Mouse (Mus musculus) right cerebral cortex, postnatal 25 days (tissue): Measurements from ENCODE around the gene Ppp1r12b.

Source experiments
- DNase-seq: peaks from one replicate; pipeline ENCODE4 v3.0.0; 2022

The Ppp1r12b gene

GRCm38 (mm10) chr1:134955637-134956176 is at the start of gene Ppp1r12b:
TSS of gene Ppp1r12b (minus strand) at chr1:134955942.
- peak; percentile 96 for DNase-seq

DNA sequence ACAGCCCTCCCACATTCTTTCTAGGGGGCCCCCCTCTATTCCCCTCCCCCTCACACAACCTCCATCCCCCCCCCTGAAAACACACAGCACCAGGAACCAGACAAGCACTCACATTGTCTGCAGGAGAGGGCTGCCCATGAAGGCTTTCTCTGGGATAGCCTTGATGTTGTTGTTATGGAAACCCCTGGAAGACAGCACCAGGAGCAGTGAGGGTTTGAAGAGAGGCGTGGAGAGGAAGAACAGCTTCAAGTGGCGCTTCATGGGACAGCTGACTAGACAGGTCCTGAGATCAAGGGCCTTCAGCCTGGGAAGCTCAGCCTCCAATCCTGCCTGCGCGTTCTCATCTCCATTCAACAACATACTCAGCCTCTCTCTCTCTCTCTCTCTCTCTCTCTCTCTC is 47.6 kb upstream of the Ppp1r12b start:
- DNase-seq = no peak

- DNase-seq = no peak
Observed at GRCm38 (mm10) chr1:135000527-135000926, 44.8 kb upstream of the Ppp1r12b start.

GRCm38 (mm10) chr1:134998231-134998630 is 42.5 kb upstream of the Ppp1r12b start:
- DNase-seq = no peak

DNA sequence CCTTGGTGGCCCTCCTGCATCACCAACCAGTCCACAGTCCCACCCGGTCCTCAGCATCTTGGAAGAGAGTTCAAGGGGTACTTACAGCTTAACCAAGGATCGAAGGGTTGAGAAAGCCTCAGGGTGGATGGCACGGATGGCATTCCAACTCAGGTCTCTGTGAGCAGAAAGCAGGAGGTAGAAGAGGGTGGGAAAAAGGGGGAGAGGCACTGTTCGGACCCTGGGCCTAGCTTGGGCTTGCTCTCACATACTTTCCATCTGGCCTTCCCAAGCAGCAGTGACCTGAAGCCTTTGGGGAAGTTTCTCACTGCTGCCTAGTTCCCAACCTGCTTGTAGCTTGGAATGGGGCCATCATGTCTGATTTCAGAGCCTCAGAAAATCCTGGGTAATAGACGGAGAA is 41.8 kb upstream of the Ppp1r12b start:
- DNase-seq = no peak

DNA sequence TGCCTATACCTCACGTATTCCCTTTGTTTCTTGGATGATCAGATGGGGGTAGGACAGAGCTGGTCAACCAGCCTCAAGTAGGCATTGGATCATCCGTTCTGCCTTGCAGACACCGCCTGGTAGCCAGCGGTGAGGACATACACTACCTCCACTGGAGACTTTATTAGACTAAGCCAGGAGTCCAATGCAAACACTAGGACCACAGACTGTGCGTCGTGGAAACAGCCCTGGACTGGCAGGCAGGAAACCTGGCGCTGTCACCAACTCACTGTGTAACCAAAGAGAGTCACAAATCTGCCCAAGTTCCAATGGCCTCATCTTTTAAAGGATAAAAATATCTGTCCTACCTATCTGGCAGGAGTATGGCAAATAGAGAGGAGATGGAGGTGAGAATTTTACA is 40.7 kb upstream of the Ppp1r12b start:
- no peak for DNase-seq

DNA sequence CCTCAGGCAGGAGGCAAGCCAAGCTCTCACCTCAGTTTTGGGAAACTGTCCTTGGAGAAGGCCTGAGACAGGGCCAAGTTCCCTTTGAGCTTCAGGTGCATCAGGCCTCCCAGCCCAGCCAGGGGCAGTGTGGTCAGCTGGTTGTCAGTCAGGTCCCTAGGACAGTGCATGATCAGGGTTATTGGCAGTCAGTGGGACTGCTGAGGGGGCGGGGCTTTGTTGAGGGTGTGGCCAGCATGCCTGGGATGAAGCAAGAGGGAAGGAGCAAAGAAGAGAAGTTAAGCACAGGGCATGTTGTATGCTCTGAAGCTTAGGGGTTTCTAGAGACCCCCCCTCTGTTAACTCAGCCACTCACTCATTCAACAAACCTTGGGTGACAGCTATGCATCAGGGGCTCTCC is 40.2 kb upstream of the Ppp1r12b start:
- DNase-seq = no peak

DNA sequence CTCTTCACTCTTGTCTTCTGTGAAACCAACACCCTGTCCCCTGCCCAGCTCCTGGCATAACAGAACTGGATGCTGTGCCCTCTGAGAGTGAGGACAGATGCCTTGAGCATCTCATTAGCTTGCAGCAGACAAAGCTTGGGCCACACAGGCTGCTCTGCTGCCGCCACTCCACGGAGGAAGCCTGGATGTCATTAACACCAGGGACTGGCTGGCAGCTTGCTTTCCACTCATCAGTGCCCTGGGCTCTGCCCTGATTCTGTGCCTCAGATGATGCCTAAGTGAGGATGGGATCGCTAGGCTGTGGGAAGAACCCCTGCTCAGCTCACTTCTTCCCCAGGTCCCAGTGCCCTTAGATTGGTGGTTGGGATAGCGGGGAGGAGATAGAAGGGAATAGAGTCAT is 39.7 kb upstream of the Ppp1r12b start:
- DNase-seq = no peak

GRCm38 (mm10) chr1:134994739-134995138 is 39.0 kb upstream of the Ppp1r12b start:
- no peak for DNase-seq

DNA sequence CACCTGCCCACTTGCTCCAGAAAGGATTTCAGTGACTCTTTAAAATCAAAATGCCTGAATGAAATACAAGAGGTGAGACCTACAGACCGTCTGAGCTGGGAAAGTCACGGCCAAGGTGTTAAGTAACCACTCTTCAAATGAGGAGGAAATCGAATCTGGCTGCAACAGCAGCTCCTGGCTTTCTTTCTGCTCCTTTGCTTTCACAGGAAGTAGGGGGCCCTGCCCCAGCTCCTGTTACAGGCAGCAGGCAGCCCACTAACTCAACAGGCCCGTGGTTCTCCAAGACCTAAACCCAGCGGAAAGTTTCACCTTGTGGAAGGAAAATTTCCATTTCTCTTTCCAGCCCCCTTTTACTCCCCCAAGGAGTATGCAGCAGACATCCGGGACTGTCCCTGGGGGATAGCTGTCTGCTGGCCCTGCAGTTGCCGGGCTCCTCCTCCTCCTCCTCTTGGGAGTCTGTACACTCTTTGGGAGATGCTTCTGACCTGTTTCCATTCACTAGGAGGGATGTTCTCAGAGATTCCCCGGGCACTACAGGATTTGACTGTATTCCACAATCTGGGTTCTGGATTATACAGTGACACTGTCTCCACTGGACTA is 36.4 kb upstream of the Ppp1r12b start:
- no peak for DNase-seq

DNA sequence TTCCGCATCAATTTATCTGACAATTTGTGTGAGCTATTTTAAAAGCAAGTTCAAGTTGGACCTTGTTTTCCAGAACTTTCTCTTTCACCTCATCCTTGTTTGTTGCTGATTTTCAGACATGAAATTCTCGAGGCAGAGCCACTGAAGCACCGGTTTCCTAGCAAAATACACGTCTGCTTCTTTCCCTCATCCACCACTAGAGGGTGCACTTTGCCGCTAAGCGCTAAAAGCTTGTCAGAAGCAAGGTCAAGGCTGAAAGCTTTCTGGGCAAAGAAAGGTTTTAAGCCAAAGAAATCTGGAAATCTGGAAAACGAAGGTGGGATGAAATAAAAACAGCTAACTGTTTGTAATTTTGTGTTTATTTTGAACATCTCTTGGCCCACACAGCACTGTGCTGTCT is 33.6 kb upstream of the Ppp1r12b start:
- DNase-seq = peak; percentile 76

- DNase-seq = no peak
Observed at GRCm38 (mm10) chr1:134987962-134988341, 32.2 kb upstream of the Ppp1r12b start.

DNA sequence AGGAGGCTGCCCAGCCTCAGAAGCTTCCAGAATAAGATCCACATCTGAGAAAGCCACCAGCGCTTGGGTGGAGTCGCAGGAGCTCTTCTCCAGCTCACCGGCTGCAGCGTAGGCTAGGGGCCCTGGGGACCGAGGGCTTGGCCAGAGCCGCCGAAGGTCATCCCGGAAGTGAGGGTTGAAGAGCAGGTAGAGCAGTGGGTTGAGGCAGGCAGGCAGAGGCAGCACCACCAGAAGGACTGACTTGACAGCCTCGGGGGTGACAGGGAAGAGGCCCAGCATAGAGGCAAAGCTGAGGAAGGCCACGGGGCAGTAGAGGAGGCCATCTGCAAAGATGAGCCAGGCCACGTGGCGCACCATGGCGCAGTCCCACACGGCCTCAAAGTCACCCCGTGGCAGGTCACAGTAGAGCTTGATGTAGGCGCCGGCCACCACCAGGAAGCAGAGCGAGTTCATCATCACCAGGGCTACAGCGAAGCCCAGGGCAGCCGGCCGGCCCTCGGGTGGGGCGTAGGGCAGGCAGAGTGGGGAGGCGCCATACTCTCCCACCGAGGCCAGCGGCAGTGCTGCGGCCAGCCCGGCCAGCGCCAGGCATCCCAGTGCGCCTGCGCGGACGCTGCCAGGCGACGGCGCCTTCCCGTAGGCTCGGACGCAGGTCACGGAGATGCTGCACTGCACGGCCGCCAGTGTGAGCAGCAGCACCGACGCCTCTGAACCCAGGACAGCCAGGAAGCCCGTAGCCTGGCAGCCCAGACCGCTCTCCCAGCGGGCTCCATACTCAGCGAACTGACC is 31.6 kb upstream of the Ppp1r12b start:
- DNase-seq = peak; percentile 69

GRCm38 (mm10) chr1:134972920-134973319 is 17.2 kb upstream of the Ppp1r12b start:
- no peak for DNase-seq

DNA sequence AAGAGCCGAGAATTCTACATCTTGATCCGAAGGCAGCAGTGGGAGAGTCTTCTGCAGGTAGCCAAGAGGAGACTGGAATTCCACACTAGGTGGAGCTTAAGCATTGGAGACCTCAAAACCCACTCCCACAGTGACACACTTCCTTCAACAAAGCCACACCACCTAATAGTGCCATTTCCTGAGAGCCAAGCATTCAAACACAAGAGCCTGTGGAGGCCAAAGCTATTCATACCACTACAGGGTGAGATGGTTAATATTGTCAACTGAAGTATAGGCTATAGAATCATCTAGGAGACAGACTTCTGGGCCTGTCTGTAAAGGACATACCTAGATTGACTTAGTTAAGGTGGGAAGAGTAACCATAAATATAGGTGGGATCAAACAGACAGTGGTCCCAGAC is 9.7 kb upstream of the Ppp1r12b start:
- DNase-seq = no peak

DNA sequence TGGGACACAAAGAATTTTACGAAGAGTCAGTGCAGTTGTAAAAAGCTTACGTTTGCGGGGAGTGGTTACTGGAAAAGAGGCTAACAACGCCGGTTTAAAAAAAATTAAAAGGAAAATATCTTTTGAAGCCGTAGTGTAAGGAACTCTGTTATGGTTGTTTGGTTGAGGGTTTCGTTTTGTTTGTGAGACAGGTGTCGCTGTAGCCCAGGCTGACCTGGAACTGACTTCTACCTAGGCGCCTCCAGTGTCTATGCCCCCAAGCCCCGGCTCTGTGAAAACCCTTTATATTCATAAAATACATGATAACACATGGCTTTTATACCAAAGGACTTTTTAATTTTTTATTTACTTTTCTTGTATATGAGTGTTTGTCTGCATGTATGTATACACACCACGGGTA is 7.1 kb upstream of the Ppp1r12b start:
- DNase-seq = no peak

- peak; percentile 94 for DNase-seq
Observed at GRCm38 (mm10) chr1:134962053-134962803, 6.5 kb upstream of the Ppp1r12b start, which contains the start of gene Ube2t. TSS of gene Ube2t (plus strand) at chr1:134962565.

DNA sequence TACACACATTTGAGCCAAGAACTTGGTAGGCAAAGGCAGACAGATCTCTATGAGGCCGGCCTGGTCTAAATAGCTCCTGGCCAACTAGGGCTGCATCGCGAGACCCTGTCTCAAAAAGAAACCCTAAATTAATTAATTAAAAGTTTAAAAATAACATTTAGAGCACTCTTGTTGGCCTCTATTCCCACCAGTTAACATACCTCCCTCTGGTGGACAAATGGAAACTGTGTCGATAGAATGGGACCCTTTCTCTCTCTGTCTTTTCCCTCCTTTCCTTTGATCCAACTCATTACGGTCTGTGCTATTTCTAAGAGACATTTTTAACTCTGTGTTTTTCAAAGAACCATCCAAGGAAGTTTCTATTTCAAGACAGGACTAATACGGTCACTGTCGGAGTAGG is 4.9 kb upstream of the Ppp1r12b start:
- no peak for DNase-seq

DNA sequence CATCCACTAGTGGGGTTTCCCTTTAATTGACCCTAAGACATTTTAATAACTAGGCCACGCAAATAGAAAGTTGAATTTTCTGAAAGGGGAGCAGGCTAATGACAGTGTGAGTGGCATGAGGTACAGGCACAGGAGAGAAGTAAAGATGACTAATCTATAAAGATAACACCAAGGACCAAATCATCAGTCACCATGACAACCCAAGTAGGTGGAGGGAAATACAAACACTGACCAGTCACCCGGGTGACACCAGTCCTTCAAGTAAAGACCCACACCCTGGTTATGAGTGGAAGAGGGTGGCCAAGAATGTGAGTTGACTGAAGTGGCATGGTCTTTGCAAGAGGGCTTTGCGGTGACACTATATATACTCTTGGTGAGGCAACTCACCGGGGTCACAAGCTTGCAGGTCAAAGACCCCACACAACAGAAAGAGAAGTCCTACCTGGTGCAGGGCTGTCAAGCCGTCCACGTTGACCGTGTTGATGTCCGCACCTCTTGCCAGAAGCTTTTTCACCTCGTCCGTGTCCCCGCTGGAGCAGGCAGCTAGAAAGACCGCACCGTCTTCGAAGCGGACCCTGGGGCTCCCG is 599 bp downstream of the Ppp1r12b start:
- DNase-seq = no peak

- DNase-seq = no peak
Observed at GRCm38 (mm10) chr1:134949946-134950345, 5.8 kb downstream of the Ppp1r12b start.

DNA sequence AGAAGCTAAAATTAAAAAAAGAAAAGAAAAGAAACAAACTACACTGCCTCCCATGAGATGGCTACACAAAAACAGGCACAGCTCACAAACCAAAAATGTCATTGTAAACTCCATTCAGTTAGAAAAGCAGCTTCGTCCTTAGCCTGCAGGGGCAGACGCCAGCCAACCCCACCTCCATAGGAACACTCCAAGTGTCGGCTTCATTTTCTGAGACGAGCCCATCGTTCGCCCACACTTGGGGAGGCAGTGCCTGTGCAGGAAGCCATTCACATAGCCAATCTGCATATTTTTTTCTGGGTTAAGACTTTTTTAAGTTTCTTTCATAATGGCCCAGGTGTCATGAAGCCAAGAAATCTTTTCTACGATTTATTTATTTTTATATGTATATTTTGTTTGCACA is 8.2 kb downstream of the Ppp1r12b start:
- DNase-seq = no peak

DNA sequence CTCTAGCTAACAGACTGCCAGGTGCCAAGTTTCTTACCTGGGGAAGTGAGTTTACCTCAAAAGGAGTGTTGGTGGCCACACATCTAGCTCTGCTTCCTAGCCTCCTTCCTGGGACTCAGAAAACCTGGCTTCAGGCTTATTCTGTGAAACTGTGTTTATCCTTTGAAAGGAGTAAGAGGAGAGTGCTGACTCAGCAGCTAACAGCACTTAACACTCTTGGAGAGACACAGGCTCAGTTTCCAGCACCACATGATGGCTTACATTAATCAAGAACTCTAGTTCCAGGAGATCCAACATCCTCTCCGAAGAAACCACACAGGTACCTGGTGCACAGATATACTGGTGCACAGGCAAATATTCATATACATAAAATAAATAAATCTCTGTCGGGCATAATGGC is 12.8 kb downstream of the Ppp1r12b start:
- no peak for DNase-seq

GRCm38 (mm10) chr1:134940863-134941262 is 14.9 kb downstream of the Ppp1r12b start:
- DNase-seq = no peak
